Mouse (Mus musculus) heart, embryonic 14.5 days (tissue): ENCODE measurements around the gene Xntrpc. TPM values are rescaled to one million over a fixed set of nuclear protein-coding genes. Genes with fewer than 3 reads are reported as not detected.

Experiments
- polyA plus RNA-seq: library from polyadenylated mRNA; unstranded; fragments of >200 nt; fragmentation: Nextera tagmentation; extraction: Ambion mirVana; gene quantifications from 2 replicates; pipeline ENCODE4 v1.2.1, GENCODE M21; 2014

Xntrpc gene
- polyA plus RNA-seq, 1 experiment from 2014 or later = 1.1 TPM

Other genes with a start within 250 kb of the Xntrpc start
- gene Phox2a, start 247.4 kb upstream of the Xntrpc start, polyA plus RNA-seq = 1.2 TPM in 1 of 2 replicates, not detected in the other
- gene Inppl1, start 227.5 kb upstream of the Xntrpc start, polyA plus RNA-seq = 32.1 and 34.9 TPM in 2 replicates
- gene Folr2, start 208.5 kb upstream of the Xntrpc start, polyA plus RNA-seq = 0.69 and 1.0 TPM in 2 replicates
- 52.0 and 53.2 TPM in 2 replicates for gene Anapc15, start 202.0 kb upstream of the Xntrpc start, polyA plus RNA-seq
- 5.0 and 6.5 TPM in 2 replicates for gene Folr1, start 194.9 kb upstream of the Xntrpc start, polyA plus RNA-seq
- gene Lamtor1, start 159.8 kb upstream of the Xntrpc start, polyA plus RNA-seq = 142 and 146 TPM in 2 replicates
- 0.12 and 0.14 TPM in 2 replicates for gene Tomt, start 159.4 kb upstream of the Xntrpc start, polyA plus RNA-seq
- gene Lrrc51, start 131.8 kb upstream of the Xntrpc start, polyA plus RNA-seq = 3.9 and 5.0 TPM in 2 replicates
- 60.5 and 62.5 TPM in 2 replicates for gene Numa1, start 131.6 kb upstream of the Xntrpc start, polyA plus RNA-seq
- 1.7 and 2.1 TPM in 2 replicates for gene Il18bp, start 47.0 kb upstream of the Xntrpc start, polyA plus RNA-seq
- gene Rnf121, start 244 bp upstream of the Xntrpc start, polyA plus RNA-seq = 16.2 and 16.9 TPM in 2 replicates
- 14.9 and 16.2 TPM in 2 replicates for gene Xndc1, start 202 bp upstream of the Xntrpc start, polyA plus RNA-seq
- gene Trpc2, start 17.4 kb downstream of the Xntrpc start, polyA plus RNA-seq = not detected in 2 replicates
- gene Art1, start 36.0 kb downstream of the Xntrpc start, polyA plus RNA-seq = 3.7 and 3.9 TPM in 2 replicates
- gene Art5, start 43.8 kb downstream of the Xntrpc start, polyA plus RNA-seq = 1.3 and 1.6 TPM in 2 replicates
- 0.19 TPM in 1 of 2 replicates, not detected in the other for gene Chrna10, start 51.1 kb downstream of the Xntrpc start, polyA plus RNA-seq
- gene Nup98, start 144.5 kb downstream of the Xntrpc start, polyA plus RNA-seq = 27.3 and 27.6 TPM in 2 replicates
- 63.5 and 70.1 TPM in 2 replicates for gene Pgap2, start 144.5 kb downstream of the Xntrpc start, polyA plus RNA-seq
- 43.8 and 46.2 TPM in 2 replicates for gene Rhog, start 190.3 kb downstream of the Xntrpc start, polyA plus RNA-seq
- 13.1 and 15.0 TPM in 2 replicates for gene Stim1, start 202.1 kb downstream of the Xntrpc start, polyA plus RNA-seq